Comparison of ENCODE assay signal across 25 mouse cellular contexts in genomic region chr6:128900044-128900443, GRCm38 (mm10). TPM values are rescaled to one million over a fixed set of nuclear protein-coding genes. Genes with fewer than 3 reads are reported as not detected.
DNase-seq lines count a peak whose midpoint lies in the region; ATAC-seq and TF ChIP-seq lines count a peak whose summit lies in the region.
"Had no signal": no experiment of that assay in that cellular context is flagged by ENCODE, and none has a peak within 500 bp of the region (broad histone marks: within the 10 kb centered on the region; RNA-seq: fewer than 3 reads in every experiment).

No protein-coding gene starts in this region.

- no peak overlapping the region for H3K4me3 ChIP-seq in kidney, adult 2 months (ENCODE audit: insufficient read depth, low read depth, low read length)
- H3K4me3 ChIP-seq in lung, embryonic 14.5 days (ENCODE audit: low read depth, low read length) = no peak overlapping the region
- no peak overlapping the region for H3K4me3 ChIP-seq in stomach, postnatal 0 days (ENCODE audit: low read depth, low read length)
- H3K4me3 ChIP-seq in hindbrain, embryonic 12.5 days = no peak overlapping the region
- H3K4me3 ChIP-seq: embryonic facial prominence, embryonic 15.5 days; erythroblast, embryonic 14.5 days; forebrain, embryonic 10.5 days; gastrocnemius, adult 2 months; heart, embryonic 13.5 days; hindbrain, embryonic 13.5 days had no signal

- H3K4me2 ChIP-seq in lung, embryonic 14.5 days = no peak overlapping the region
- no peak overlapping the region for H3K4me2 ChIP-seq in stomach, postnatal 0 days (replicated peaks; ENCODE audit: low read depth)
- no peak overlapping the region for H3K4me2 ChIP-seq in hindbrain, embryonic 12.5 days (replicated peaks)
- H3K4me2 ChIP-seq: embryonic facial prominence, embryonic 15.5 days; heart, embryonic 13.5 days; hindbrain, embryonic 13.5 days had no signal

- no peak for ATAC-seq in lung, embryonic 14.5 days (ENCODE audit: insufficient read depth)
- peak; percentile 60; the same call in 1 of the 2 replicates for ATAC-seq in common myeloid progenitor, adult 5-6 weeks (replicated peaks; ENCODE audit: low read depth, poor library complexity, severe bottlenecking)
- no peak; the same call in 1 of the 2 replicates for ATAC-seq in stomach, postnatal 0 days (ENCODE audit: low FRiP score, low TSS enrichment)
- ATAC-seq in hindbrain, embryonic 12.5 days (ENCODE audit: low FRiP score) = no peak
- ATAC-seq: forebrain, embryonic 14.5 days had no signal

- 86% methylated on average over 2 of the region's 2 CpGs for WGBS in kidney, adult 2 months
- WGBS in lung, embryonic 14.5 days = 71% methylated on average over 2 of the region's 2 CpGs
- WGBS in stomach, postnatal 0 days = 83% methylated on average over 2 of the region's 2 CpGs
- 89% methylated on average over 2 of the region's 2 CpGs for WGBS in hindbrain, embryonic 12.5 days

- no peaks in the 10 kb centered on the region for H3K9me3 ChIP-seq in lung, embryonic 14.5 days (ENCODE audit: low read depth, low read length)
- no peaks in the 10 kb centered on the region for H3K9me3 ChIP-seq in stomach, postnatal 0 days (ENCODE audit: control insufficient read depth, low read length)
- H3K9me3 ChIP-seq in hindbrain, embryonic 12.5 days (replicated peaks) = no peaks in the 10 kb centered on the region
- H3K9me3 ChIP-seq: embryonic facial prominence, embryonic 15.5 days; forebrain, embryonic 10.5 days; heart, embryonic 13.5 days; hindbrain, embryonic 13.5 days had no signal

- 0 out of 2 replicates have a peak, but pooled peaks have one; percentile 7 for TF ChIP-seq CTCF in kidney, adult 2 months (conservative IDR thresholded peaks at IDR 0.05; ENCODE audit: insufficient read depth, insufficient read length, low read depth, low read length)
- peak; percentile 39 for TF ChIP-seq CTCF in lung, embryonic 14.5 days (IDR thresholded peaks at IDR 0.05; ENCODE audit: low read depth)
- peak; percentile 12; the same call in 1 of the 2 replicates for TF ChIP-seq CTCF in stomach, postnatal 0 days (IDR thresholded peaks at IDR 0.05; ENCODE audit: low read depth)

- TF ChIP-seq EP300 in stomach, postnatal 0 days (optimal IDR thresholded peaks at IDR 0.05) = no peak

- no peaks in the 10 kb centered on the region for H3K36me3 ChIP-seq in kidney, adult 2 months (ENCODE audit: control insufficient read depth, insufficient read depth, low read length)
- no peaks in the 10 kb centered on the region for H3K36me3 ChIP-seq in lung, embryonic 14.5 days (ENCODE audit: insufficient read depth)
- no peaks in the 10 kb centered on the region for H3K36me3 ChIP-seq in stomach, postnatal 0 days (ENCODE audit: control insufficient read depth, insufficient read depth, low read length)
- H3K36me3 ChIP-seq in hindbrain, embryonic 12.5 days = no peaks in the 10 kb centered on the region
- H3K36me3 ChIP-seq: embryonic facial prominence, embryonic 15.5 days; forebrain, embryonic 10.5 days; G1E; heart, embryonic 13.5 days; hindbrain, embryonic 13.5 days had no signal

- DNase-seq in kidney, adult 2 months = no peak
- no peak for DNase-seq in kidney, adult 9 months
- no peak for DNase-seq in lung, embryonic 14.5 days
- DNase-seq in lung, postnatal 4 days = no peak
- DNase-seq in stomach, postnatal 0 days (ENCODE audit: low spot score) = no peak
- DNase-seq: adrenal gland, adult 8-10 months; adrenal gland, postnatal 36 days; cerebellum, adult 2 months; cerebellum, postnatal 10 days; embryo, embryonic 11 days; gastrocnemius, adult 2 months; gastrocnemius, postnatal 25 days; heart, adult 11 months; heart, postnatal 36 days had no signal

- no peak for TF ChIP-seq POLR2A in kidney, adult 2 months (IDR thresholded peaks at IDR 0.05; ENCODE audit: low read depth, low read length)

- no peak overlapping the region for H3K27ac ChIP-seq in kidney, adult 2 months (ENCODE audit: insufficient read depth, low read depth, low read length)
- no peak overlapping the region for H3K27ac ChIP-seq in lung, embryonic 14.5 days (ENCODE audit: low read depth)
- H3K27ac ChIP-seq in stomach, postnatal 0 days (replicated peaks) = no peak overlapping the region
- H3K27ac ChIP-seq in hindbrain, embryonic 12.5 days = no peak overlapping the region
- H3K27ac ChIP-seq: embryonic facial prominence, embryonic 15.5 days; forebrain, embryonic 10.5 days; gastrocnemius, adult 2 months; heart, embryonic 13.5 days; hindbrain, embryonic 13.5 days had no signal

- no peaks in the 10 kb centered on the region for H3K4me1 ChIP-seq in kidney, adult 2 months (ENCODE audit: control insufficient read depth, insufficient read depth, low read length)
- no peaks in the 10 kb centered on the region for H3K4me1 ChIP-seq in lung, embryonic 14.5 days (ENCODE audit: insufficient read depth)
- no peaks in the 10 kb centered on the region for H3K4me1 ChIP-seq in stomach, postnatal 0 days (replicated peaks; ENCODE audit: control insufficient read depth, insufficient read depth)
- no peaks in the 10 kb centered on the region for H3K4me1 ChIP-seq in hindbrain, embryonic 12.5 days
- H3K4me1 ChIP-seq: embryonic facial prominence, embryonic 15.5 days; forebrain, embryonic 10.5 days; heart, embryonic 13.5 days; hindbrain, embryonic 13.5 days had no signal

- H3K27me3 ChIP-seq in kidney, adult 2 months (replicated peaks; ENCODE audit: control insufficient read depth, insufficient read depth, low read length) = no peaks in the 10 kb centered on the region
- no peaks in the 10 kb centered on the region for H3K27me3 ChIP-seq in lung, embryonic 14.5 days (ENCODE audit: insufficient read depth, low read length)
- no peaks in the 10 kb centered on the region for H3K27me3 ChIP-seq in stomach, postnatal 0 days (ENCODE audit: control insufficient read depth, insufficient read depth, low read length)
- H3K27me3 ChIP-seq in hindbrain, embryonic 12.5 days = no peaks in the 10 kb centered on the region
- H3K27me3 ChIP-seq: embryonic facial prominence, embryonic 15.5 days; heart, embryonic 13.5 days; hindbrain, embryonic 13.5 days had no signal

- H3K9ac ChIP-seq in lung, embryonic 14.5 days = no peak overlapping the region
- H3K9ac ChIP-seq in stomach, postnatal 0 days (ENCODE audit: low read length) = no peak overlapping the region
- H3K9ac ChIP-seq in hindbrain, embryonic 12.5 days = no peak overlapping the region
- H3K9ac ChIP-seq: embryonic facial prominence, embryonic 15.5 days; heart, embryonic 13.5 days; hindbrain, embryonic 13.5 days had no signal

RNA-seq across cellular contexts. Expression of gene BC035044, which starts 9.1 kb away (rescaled TPM):
- polyA plus RNA-seq in kidney, adult 2 months (2012; rRNA removed) = 0.45 and 1.6 TPM in 2 replicates
- 1.2 TPM in 2 replicates for polyA plus RNA-seq in lung, embryonic 14.5 days (2014; fragmentation: Nextera tagmentation; extraction: Ambion mirVana)
- total RNA-seq in common myeloid progenitor, adult 5-6 weeks (2017) = 213 and 215 TPM in 2 replicates
- polyA plus RNA-seq in stomach, postnatal 0 days (2015; fragmentation: Nextera tagmentation; extraction: Ambion mirVana) = 0.59 and 0.68 TPM in 2 replicates
- 0.35 and 0.57 TPM in 2 replicates for polyA plus RNA-seq in hindbrain, embryonic 12.5 days (2016; fragmentation: Nextera tagmentation; extraction: Ambion mirVana)
- total RNA-seq: gastrocnemius, adult 2 months had no signal
- polyA plus RNA-seq: erythroblast, embryonic 14.5 days; G1E; heart, postnatal 0 days had no signal

RNA-seq across cellular contexts. Expression of gene Clec2i, which starts 12.7 kb away (rescaled TPM):
- polyA plus RNA-seq in kidney, adult 2 months (2012; rRNA removed) = 0.10 and 0.50 TPM in 2 replicates
- 0.14 and 0.15 TPM in 2 replicates for polyA plus RNA-seq in lung, embryonic 14.5 days (2014; fragmentation: Nextera tagmentation; extraction: Ambion mirVana)
- total RNA-seq in common myeloid progenitor, adult 5-6 weeks (2017) = 8.0 and 8.1 TPM in 2 replicates
- polyA plus RNA-seq in stomach, postnatal 0 days (2015; fragmentation: Nextera tagmentation; extraction: Ambion mirVana) = 0.06 and 0.17 TPM in 2 replicates
- not detected in 2 replicates for polyA plus RNA-seq in hindbrain, embryonic 12.5 days (2016; fragmentation: Nextera tagmentation; extraction: Ambion mirVana)
- total RNA-seq: adrenal gland, postnatal 36 days; gastrocnemius, adult 2 months; gastrocnemius, postnatal 25 days; heart, postnatal 36 days had no signal
- polyA plus RNA-seq: cerebellum, adult 2 months; embryonic facial prominence, embryonic 11.5 days; erythroblast, embryonic 14.5 days; forebrain, embryonic 10.5 days; forebrain, embryonic 14.5 days; G1E; heart, embryonic 13.5 days; heart, postnatal 0 days; hindbrain, embryonic 13.5 days had no signal

RNA-seq across cellular contexts. Expression of gene Clec2g, which starts 34.1 kb away (rescaled TPM):
- not detected in 2 replicates for polyA plus RNA-seq in kidney, adult 2 months (2012; rRNA removed)
- not detected in 2 replicates for polyA plus RNA-seq in lung, embryonic 14.5 days (2014; fragmentation: Nextera tagmentation; extraction: Ambion mirVana)
- total RNA-seq in common myeloid progenitor, adult 5-6 weeks (2017) = not detected in 2 replicates
- polyA plus RNA-seq in stomach, postnatal 0 days (2015; fragmentation: Nextera tagmentation; extraction: Ambion mirVana) = 3.6 and 3.8 TPM in 2 replicates
- polyA plus RNA-seq in hindbrain, embryonic 12.5 days (2016; fragmentation: Nextera tagmentation; extraction: Ambion mirVana) = not detected in 2 replicates
- polyA plus RNA-seq: cerebellum, adult 2 months; embryonic facial prominence, embryonic 11.5 days; erythroblast, embryonic 14.5 days; forebrain, embryonic 10.5 days; forebrain, embryonic 14.5 days; G1E; heart, embryonic 13.5 days; heart, postnatal 0 days; hindbrain, embryonic 13.5 days had no signal
